Mouse (Mus musculus) neural tube, embryonic 10.5 days (tissue): ENCODE measurements around the gene Shroom4.
"Not testable (repeated sequence)": the region's sequence is repeated elsewhere in the genome, so short reads cannot be mapped to it uniquely, and the experiment has no call there.

Experiments
- DNase-seq: peaks from one replicate; pipeline ENCODE4 v3.0.0-alpha.2; 2017; ENCODE audit warnings: low spot score; ENCODE audit errors: extremely low spot score

The Shroom4 gene

DNA sequence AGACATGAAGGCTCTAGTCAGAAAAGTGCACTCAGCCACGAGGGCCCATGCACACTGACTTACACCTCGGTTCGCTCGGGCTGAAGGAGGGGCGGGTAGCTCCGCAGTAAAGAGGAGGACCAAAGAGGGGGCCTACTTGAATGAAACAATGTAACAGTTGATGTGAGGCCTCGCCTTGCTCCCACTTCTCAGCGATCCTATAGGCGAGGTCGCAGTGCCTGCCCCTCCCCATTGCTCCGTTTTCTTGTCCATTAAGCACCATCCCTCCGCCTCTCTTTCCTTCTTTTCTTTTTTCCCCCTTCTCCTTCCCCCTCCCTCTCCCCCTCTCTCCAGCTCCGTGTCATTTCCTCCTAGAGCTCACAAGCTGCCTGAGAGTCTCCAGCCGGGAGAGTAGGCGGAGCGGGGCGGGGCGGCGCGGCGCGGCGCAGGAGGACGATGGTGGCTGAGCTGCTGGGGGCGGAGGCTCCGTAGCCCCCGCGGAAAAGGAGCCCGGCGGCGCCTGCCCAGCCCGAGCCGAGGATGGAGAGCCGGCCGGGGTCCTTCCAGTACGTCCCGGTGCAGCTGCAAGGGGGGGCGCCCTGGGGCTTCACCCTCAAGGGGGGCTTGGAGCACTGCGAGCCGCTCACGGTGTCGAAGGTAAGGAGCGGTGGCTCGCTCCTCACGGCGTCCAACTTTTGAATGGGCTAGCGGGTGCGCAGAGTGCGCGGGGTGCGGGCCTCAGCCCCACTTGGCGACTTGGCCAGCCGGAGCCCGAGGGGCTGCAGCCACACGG, at the start of gene Shroom4:
Shroom4 (plus strand) TSS at position 229 of the 772 bp plus-strand sequence.
- peak; percentile 65 for DNase-seq

DNA sequence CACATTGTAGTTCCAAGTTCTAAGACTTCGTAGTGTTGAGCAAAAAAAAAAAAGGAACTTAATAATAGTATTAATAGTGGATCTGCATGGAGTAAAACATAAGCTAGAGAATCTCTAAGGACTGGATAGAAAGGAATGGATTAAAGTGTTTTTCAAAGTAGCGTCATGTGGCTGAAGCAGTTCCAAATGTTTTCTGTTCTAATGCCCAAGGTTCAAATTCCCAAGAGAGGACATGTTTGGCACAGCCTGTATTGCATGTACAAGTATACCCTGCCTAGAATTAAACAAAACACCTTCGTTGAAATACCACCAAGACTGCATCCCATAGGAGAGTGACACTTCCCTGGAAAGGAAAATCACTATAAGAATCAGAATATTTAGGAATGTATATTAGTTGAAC, 42.8 kb upstream of the Shroom4 start:
- no peak for DNase-seq

DNA sequence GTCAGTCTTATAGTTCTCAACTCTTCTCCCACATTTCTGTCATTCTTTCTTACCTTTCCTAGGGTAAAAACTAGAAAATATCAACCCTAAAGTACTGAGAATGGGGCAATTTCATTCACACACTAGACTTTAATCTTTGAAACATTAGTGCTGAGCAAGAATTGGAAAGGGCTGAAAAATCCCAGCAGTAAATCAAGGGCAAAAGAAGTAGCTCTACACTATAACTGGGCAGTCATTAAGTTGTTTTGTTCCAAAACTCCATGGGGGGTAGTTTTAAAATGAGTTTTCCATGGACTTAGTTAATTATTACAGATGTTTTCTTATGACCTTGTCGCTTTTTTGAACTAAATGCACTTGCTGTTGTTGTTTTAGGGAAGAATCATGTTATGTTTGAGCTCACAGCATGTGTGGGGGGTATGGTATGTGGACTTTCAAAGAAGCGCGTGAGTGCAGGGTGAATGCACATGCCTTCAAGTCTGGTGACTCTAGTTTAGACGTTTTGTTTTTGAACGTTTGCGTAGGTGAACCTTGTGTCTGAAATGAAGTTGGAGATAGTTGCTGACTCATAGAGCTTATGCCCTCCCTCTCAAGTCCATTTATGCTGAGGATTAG, 42.0 kb upstream of the Shroom4 start:
- no peak for DNase-seq

DNA sequence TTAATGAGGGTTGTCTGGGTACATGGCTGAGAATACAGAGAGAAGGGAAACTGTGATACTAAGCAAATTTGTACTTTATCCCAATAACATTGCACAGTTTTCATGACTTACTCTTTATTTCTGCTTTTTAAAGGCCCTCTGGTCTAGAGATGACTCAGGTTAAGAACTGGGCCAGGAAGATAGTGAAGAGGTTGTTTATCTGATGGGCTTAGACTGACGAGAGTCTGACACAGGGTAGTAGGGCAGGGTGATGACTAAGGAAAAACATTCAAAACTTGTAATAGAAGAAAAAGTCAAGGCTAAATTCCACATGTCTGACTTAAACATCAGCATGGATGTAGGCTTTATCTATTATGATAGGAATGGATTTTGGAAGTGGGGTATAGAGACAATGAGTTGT, 30.8 kb upstream of the Shroom4 start:
- no peak for DNase-seq

DNA sequence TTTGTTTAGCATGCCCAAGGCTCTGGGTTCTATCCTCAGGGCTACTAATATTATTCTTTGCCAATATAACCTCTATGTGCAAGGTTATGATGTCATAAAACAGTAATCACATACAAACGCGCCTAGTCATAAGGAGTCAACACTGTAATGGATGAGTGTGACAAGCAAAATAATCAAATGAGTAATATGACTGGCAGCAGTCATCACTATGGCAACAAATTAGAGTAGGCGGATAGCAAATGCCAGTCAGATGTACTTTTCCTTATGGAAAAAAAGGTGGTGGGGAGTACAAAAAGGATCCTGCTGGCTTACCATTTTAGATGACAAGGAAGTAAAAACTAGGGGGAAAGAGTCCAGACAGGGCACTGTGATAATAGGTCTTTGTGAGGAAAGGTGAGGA, 28.9 kb upstream of the Shroom4 start:
- no peak for DNase-seq

DNA sequence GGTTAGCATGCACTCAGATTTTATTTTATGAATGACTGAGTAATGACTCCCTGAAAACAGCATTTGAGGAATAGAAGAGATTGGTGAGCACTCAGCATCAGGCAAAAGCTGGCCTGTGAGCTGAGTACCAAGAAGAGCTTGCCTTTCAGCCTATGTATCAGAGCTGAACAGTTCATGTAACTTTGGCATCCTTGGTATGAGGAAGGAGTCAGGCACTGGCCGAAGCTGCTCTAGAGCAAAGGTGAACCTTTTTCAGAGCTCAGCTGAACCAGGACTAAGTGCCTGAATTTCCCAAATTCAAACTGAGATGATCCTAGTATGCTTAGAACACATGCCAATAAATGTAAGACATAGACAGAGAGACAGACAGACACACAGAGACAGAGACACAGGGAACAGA, 5.8 kb upstream of the Shroom4 start:
- DNase-seq = no peak

DNA sequence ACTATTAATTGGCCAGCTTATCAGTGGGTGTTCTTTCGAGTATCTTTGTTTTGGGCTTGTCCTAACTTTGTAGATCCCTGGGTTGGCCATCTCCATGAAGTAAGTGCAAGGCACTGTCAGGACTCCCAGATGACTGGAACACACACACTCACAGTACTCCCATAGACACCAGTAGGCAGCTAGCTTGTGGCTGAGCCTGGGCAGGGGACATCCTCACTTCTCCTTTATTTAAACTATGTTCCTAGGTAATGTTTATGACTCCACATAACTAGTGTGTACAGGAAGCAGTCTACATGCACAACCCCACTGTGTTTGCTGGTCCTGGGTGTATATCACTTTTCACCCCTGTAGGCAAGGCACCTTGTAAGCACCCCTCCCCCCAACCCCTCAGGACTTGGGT, 461 bp upstream of the Shroom4 start:
- peak; percentile 12 for DNase-seq

DNA sequence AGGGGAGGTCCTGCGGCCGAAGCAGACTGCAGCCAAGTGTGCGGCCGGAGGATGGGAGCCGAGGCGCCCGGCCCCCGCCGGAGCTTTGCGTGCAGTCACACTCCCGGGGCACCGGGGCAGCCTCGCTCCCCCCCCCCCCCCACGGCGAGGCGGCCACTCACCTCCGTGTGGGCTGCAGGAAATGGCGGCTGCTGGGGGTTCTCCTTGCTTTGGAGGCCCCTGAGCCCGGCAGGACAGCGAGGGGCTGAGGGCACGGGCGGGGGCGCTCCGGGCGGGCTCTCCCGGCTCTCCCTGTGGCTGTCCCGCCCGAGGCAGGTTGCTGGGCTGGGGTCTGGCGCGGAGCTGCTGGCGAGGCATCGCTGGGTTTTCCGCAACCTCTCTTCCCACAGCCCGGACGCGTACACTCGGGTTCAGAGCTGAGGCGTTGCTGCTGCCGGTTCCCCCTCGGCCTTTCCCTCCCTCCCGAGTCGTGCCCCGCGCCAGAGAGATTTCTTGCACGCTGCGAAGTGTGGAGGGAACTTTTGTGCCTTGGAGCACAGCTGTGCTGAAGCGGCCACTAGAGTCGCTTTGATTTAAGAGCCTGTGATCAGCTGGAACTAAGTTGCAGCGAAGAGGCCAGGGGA, 855 bp downstream of the Shroom4 start:
- DNase-seq = peak; percentile 59

DNA sequence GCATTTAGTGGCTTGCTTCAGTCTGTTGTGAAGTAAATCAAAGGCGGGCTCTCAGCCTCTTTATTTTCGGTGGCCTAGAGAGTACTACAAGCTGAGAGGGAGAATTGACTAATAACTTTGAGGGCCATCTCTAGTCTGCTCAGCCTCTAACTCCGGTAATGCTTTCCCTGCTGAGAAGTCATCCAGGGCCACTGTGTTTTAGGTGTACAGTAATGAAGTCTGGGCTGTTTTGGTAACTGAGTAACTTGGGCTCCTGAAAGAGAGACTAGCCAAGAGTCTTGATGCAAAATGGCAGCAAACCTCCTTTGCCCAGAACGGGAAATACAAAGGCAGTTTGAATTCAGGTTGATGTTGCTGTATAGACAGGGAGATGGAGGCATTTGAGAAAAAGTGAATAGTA, 3.3 kb downstream of the Shroom4 start:
- DNase-seq = no peak

DNA sequence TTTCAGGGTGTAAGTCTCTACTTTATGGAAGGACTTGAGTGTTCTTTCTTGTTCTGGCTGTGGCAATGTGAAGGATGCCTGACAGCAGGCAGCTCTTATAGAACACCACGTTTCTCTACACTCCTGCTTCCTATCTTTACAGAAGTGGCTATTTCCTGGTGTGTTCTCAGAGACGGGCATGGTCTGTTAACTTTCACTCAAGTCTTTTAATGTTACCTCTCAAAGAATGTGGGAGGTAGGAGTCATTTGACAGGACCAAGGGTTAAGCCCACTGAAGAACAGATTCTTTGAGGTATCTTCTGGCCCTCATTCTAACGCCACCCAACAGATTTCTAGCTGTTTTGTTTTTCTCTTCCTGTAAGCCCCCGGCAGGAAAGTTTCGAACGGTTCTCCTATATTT, 9.5 kb downstream of the Shroom4 start:
- no peak for DNase-seq

DNA sequence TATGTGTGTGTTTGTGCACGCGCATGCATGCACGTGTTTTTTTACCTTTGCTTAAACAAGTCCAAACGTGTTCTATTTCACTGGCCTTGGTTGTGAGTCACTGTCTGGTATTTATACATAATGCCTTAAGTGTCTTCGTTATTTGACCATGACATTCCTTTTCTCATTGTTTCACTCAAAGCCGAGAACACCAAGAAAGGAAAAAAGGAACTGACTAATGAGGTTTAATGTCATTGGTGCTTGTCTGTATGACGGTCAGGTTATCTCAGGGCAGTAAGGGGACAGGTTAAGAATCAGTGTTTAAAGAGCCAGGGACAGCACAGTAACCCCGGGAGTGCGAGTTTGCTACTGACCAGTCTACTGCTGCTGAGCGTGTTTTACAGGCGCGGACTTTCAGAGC, 15.8 kb downstream of the Shroom4 start:
- no peak for DNase-seq

DNA sequence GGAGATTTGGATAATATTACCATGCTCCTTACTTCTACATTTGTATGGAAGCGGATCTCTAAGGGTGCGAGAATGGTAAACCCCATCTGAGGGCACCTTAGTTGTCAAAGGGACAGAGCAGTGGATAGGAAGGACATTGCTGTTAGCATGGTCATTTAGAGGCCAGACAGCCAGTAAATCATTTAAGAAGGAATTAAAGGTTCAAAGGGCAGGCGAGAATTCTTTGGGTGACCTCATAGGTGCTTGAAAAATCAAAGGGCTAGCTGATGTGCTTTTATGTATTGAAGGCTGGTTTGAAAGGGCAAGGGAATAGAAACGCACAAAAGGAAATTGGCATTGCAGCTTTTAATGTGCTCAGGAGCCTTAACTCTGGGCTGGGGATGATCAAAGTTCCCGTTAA, 16.3 kb downstream of the Shroom4 start:
- no peak for DNase-seq

DNA sequence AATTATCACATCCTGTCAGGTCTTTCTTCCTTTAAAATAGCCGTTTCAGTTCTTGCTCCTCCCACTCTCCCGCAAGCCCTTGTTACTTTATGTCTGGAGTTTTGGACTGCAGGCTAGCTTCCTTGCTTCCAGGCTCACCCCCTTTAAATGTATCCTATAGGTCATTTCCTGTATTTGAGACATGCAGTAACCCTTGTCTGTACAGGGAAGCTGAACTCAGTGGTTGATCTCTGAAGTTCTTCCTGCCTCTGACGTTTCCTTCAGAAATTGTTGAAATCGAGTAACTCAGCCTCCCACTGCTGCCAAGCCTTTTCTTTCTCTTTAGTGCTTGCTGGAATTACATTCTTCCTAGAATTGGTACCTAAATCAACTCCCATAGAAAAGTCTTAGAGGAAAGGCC, 18.5 kb downstream of the Shroom4 start:
- no peak for DNase-seq

DNA sequence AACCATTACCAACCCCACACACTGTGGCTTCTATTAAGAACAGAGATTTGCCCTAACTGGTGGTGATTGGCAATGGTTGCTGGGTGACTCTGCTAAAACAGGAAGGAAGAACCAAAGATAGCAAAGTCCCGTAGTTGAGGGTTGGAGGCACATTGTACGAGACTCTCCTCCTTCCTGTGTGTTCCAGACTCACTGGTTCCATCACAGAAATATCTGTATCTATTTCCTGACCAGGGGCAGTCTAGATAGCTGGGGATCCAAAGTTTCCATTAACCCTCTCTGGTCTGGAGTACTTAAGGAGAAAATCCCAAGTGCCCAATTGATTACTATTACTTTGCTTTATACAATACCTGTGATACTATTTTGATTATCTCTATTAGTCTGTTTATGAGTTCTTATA, 35.6 kb downstream of the Shroom4 start:
- DNase-seq = no peak

DNA sequence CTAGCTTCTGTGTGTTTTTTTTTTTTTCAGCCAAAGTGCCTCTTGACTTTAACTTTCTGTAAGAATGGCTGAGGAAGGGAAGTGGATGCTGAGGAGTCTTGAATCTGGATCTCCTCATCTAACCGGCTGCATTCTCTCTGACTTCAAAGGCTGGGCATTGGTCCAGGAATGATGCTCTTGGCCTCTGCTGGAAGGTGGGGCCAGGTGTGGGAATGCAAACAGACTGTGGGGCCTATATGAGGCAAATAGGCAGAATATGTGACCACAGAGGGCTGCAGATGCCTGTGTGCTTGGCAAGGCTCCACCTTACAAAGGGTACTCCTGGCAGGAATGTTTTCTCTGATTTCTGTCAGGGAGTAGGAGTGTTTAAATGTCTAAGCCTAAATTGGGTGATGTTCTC, 46.8 kb downstream of the Shroom4 start:
- no peak for DNase-seq

DNA sequence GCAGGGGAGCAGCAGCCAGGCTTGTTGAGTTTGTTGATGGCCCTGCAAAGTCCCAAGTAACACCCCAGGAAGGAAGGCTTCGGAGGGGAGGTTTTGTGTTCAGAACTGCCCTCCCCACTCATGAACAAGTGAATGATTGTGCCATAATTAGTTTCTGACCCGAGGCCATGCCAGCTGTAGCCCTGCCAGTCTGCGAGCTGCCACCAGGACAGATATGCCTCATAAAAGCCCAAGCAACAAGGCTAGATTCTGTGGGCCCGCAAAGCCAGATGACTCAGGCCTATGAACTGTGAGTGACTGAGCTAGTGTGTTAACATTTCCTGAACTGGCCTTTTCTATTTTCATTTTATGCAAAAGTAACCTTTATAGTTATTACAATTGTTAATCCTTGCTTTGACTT, 48.3 kb downstream of the Shroom4 start:
- DNase-seq = no peak

DNA sequence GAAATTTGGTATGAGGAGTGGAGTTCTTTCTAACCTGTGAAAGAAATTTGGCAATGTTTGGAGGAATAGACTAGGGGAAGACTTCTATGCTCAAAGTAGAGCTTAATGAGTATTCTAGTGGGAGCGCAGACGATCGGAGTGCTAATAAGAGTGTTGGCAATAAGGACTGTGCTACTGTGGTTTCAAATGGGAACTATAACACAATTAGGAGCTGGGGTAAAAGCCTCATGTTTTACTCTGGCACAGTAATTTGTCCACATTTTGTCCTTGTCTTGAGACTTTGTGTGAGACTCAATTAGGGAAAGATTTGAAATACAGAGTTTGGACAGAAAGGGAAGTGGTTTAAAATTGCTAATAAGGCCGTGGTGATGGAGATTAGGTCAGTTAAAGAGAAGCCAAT, 53.6 kb downstream of the Shroom4 start:
- no peak for DNase-seq

DNA sequence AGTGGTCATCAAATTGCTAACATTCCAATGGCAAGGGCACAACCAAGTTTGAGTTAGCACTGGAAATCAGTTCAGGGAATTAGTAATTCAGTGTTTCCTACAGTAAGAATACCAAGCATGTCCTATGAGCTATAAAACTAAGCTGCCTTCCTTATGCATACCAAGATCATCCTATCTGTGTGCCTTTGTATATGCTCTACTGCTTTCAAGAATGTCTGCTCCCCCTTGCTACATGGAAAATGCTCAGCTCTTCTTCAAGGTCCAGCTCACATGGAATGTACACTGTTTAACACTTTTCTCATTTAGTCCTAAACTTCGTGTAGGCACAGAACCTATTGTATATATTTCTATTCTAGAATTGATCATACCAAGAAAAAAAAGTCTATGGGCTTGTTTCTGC, 69.6 kb downstream of the Shroom4 start:
- DNase-seq = not testable (repeated sequence)

DNA sequence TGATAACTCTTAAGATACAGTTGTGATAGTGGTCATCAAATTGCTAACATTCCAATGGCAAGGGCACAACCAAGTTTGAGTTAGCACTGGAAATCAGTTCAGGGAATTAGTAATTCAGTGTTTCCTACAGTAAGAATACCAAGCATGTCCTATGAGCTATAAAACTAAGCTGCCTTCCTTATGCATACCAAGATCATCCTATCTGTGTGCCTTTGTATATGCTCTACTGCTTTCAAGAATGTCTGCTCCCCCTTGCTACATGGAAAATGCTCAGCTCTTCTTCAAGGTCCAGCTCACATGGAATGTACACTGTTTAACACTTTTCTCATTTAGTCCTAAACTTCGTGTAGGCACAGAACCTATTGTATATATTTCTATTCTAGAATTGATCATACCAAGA, 72.9 kb downstream of the Shroom4 start:
- DNase-seq = not testable (repeated sequence)

DNA sequence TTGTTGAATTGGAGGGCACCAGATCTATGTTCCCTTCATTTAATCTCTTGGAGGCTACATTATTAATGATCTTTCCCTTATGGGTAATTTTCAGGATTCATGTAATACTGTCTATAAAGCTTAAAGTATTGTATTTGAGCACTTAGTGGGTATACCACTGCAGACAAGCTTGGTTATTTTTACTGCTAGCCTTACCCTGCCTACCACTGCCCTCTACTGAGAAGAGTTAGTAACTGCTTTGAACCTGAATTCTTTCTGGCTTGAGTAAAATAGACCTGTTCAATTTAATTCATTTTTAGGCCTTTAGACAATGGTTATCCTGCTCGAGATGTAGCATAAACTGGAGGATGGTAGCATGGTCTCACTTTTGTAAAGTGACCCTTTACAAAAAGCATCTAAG, 75.5 kb downstream of the Shroom4 start:
- no peak for DNase-seq

DNA sequence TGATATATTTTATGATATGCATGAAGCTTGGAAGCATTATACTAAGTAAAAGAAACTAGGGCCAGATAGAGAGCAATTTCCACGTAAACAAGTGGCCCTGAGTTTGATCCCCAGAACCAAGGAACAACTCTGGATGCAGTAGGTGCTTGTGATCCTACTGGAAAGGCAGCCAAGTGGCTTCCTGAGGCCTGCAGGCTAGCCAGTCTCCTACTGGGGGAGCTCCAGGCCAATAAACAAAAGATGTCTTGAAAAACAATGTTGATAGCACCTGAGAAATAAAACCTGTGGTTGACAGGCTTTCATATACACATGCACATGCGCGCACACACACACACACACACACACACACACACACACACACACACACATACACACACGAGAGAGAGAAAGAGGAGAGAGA, 82.6 kb downstream of the Shroom4 start:
- DNase-seq = no peak

DNA sequence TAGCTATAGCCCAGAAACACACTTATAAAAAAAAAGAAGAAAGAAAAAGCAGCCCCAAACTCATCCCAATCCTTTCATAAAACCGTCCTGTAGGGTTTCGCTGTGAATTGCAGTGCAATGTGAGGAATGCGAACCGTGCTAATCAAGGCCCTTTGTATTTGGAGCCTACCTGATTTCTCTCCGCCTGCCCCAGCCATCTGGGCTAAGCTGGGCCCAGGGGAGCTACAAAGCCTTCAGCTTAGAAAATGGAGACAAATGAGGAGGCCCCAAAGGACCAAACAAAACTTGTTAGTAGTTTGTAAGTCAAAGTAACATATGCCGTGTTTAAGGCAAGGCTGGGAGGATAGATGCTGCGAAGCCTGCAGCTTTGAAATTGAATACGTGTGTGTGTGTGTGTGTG, 84.2 kb downstream of the Shroom4 start:
- DNase-seq = peak; percentile 13

DNA sequence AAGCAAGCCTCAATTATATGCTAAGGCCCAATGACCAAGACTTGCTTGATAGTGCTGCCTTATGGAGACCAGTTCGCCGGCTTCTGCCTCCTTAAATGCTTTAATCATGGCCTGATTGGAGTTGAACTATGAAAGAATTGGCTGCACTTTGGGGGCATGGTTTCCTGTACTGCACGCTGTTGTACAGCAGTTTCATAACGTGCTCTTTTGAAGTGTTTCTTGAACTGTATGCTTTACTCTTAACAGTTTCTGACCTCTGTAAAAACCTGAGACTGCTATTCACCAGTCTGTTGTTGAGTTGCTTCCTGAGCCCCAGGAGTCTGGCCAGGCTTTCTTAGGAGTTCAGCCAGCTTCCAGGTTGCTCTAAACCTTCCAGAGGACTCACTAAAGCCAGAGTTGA, 90.8 kb downstream of the Shroom4 start:
- DNase-seq = no peak
